Mouse (Mus musculus): ENCODE data around the gene Rpl14. TPM values are rescaled to one million over a fixed set of nuclear protein-coding genes. Genes with fewer than 3 reads are reported as not detected.
A peak's percentile ranks its signal among the peaks of the same experiment; 100 is the strongest.

Gene Rpl14
- polyA plus RNA-seq, 2 experiments, result 556 to 571 TPM

GRCm38 (mm10) chr9:120577133-120577651, 5.9 kb downstream of the Rpl14 start:
- under 1% methylated on average over 43 of the region's 43 CpGs for WGBS (ENCODE audit: insufficient replicate concordance)
- Histone ChIP-seq H3K27me3 (ENCODE audit: control insufficient read depth, insufficient read depth, low read length) (no peaks in the 10 kb centered on the region), H3K36me3 (replicated peaks; ENCODE audit: control insufficient read depth, insufficient read depth, low read depth) (peaks cover 35% of the 10 kb centered on the region)

GRCm38 (mm10) chr9:120577706-120578405, 6.6 kb downstream of the Rpl14 start:
- Histone ChIP-seq H3K4me2 (ENCODE audit: low read depth) (peak overlapping the region; percentile 94), H3K4me1 (replicated peaks; ENCODE audit: control insufficient read depth in 2 of 2, insufficient read depth in 2 of 2, low read length in 1 of 2) (peaks cover 14 to 29% of the 10 kb centered on the region in 2 experiments), H3K9ac (replicated peaks) (peak overlapping the region; percentile 89), H3K9me3 (ENCODE audit: control insufficient read depth, low read length) (no peaks in the 10 kb centered on the region), H3K27ac (peak overlapping the region; percentile 58), H3K4me3 (ENCODE audit: insufficient read depth in 1 of 2, low read depth in 2 of 2, low read length in 2 of 2) (peak overlapping the region; percentile 85 to 94), H3K36me3 (replicated peaks; ENCODE audit: control insufficient read depth, insufficient read depth, low read depth) (peaks cover 28% of the 10 kb centered on the region), H3K27me3 (ENCODE audit: control insufficient read depth, insufficient read depth, low read length) (no peaks in the 10 kb centered on the region)
- no peak for DNase-seq (ENCODE audit: low read depth in 3 of 3, low spot score in 3 of 3)
- TF ChIP-seq CTCF (IDR thresholded peaks at IDR 0.05; ENCODE audit: low read depth) (no peak), EP300 (IDR thresholded peaks at IDR 0.05; ENCODE audit: low read depth) (no peak)
- WGBS (ENCODE audit: insufficient replicate concordance), result 32% methylated on average over 12 of the region's 12 CpGs
- no peak for ATAC-seq (ENCODE audit: insufficient read depth)

More at GRCm38 (mm10) chr9:120577133-120577651, 5.9 kb downstream of the Rpl14 start:
- H3K4me2 ChIP-seq (ENCODE audit: low read depth), result peak overlapping the region; percentile 94
- peak overlapping the region; percentile 58 for H3K27ac ChIP-seq
- H3K4me1 ChIP-seq (replicated peaks; ENCODE audit: control insufficient read depth in 2 of 2, insufficient read depth in 2 of 2, low read length in 1 of 2), result peaks cover 16 to 28% of the 10 kb centered on the region in 2 experiments
- 0 out of 2 replicates have a peak, but pooled peaks have one; percentile 16 for TF ChIP-seq CTCF (IDR thresholded peaks at IDR 0.05; ENCODE audit: low read depth)
- TF ChIP-seq EP300 (IDR thresholded peaks at IDR 0.05; ENCODE audit: low read depth), result no peak
- H3K4me3 ChIP-seq (ENCODE audit: insufficient read depth in 1 of 2, low read depth in 2 of 2, low read length in 2 of 2), result peak overlapping the region; percentile 85 to 94
- peak; percentile 96 for ATAC-seq (ENCODE audit: insufficient read depth)
- H3K9ac ChIP-seq (replicated peaks), result peak overlapping the region; percentile 89
- H3K9me3 ChIP-seq (ENCODE audit: control insufficient read depth, low read length), result no peaks in the 10 kb centered on the region
- DNase-seq (ENCODE audit: low read depth in 3 of 3, low spot score in 3 of 3), result peak; percentile 93 to 95 (median 95)

GRCm38 (mm10) chr9:120578701-120579100, 7.5 kb downstream of the Rpl14 start:
- Histone ChIP-seq H3K36me3 (replicated peaks; ENCODE audit: control insufficient read depth, insufficient read depth, low read depth) (peaks cover 20% of the 10 kb centered on the region), H3K4me3 (ENCODE audit: insufficient read depth in 1 of 2, low read depth in 2 of 2, low read length in 2 of 2) (no peak overlapping the region), H3K27me3 (ENCODE audit: control insufficient read depth, insufficient read depth, low read length) (no peaks in the 10 kb centered on the region), H3K4me2 (ENCODE audit: low read depth) (no peak overlapping the region), H3K9ac (replicated peaks) (no peak overlapping the region), H3K9me3 (ENCODE audit: control insufficient read depth, low read length) (no peaks in the 10 kb centered on the region), H3K4me1 (replicated peaks; ENCODE audit: control insufficient read depth in 2 of 2, insufficient read depth in 2 of 2, low read length in 1 of 2) (peaks cover 11 to 32% of the 10 kb centered on the region in 2 experiments; a peak in 3 of 4 replicates), H3K27ac (no peak overlapping the region)
- TF ChIP-seq CTCF (IDR thresholded peaks at IDR 0.05; ENCODE audit: low read depth) (no peak), EP300 (IDR thresholded peaks at IDR 0.05; ENCODE audit: low read depth) (no peak)
- DNase-seq (ENCODE audit: low read depth in 3 of 3, low spot score in 3 of 3) (no peak), ATAC-seq (ENCODE audit: insufficient read depth) (no peak)
- 39% methylated on average over 6 of the region's 6 CpGs for WGBS (ENCODE audit: insufficient replicate concordance)

- WGBS (ENCODE audit: insufficient replicate concordance), result 64% methylated on average over 7 of the region's 7 CpGs
- Histone ChIP-seq H3K9me3 (ENCODE audit: control insufficient read depth, low read length) (no peaks in the 10 kb centered on the region), H3K4me2 (ENCODE audit: low read depth) (no peak overlapping the region), H3K9ac (replicated peaks) (no peak overlapping the region), H3K4me1 (replicated peaks; ENCODE audit: control insufficient read depth in 2 of 2, insufficient read depth in 2 of 2, low read length in 1 of 2) (peaks cover 11 to 32% of the 10 kb centered on the region in 2 experiments; a peak in 3 of 4 replicates), H3K27ac (no peak overlapping the region), H3K4me3 (ENCODE audit: insufficient read depth in 1 of 2, low read depth in 2 of 2, low read length in 2 of 2) (no peak overlapping the region), H3K27me3 (ENCODE audit: control insufficient read depth, insufficient read depth, low read length) (no peaks in the 10 kb centered on the region), H3K36me3 (replicated peaks; ENCODE audit: control insufficient read depth, insufficient read depth, low read depth) (peaks cover 9% of the 10 kb centered on the region)
- DNase-seq (ENCODE audit: low read depth in 3 of 3, low spot score in 3 of 3) (no peak), ATAC-seq (ENCODE audit: insufficient read depth) (no peak)
- TF ChIP-seq EP300 (IDR thresholded peaks at IDR 0.05; ENCODE audit: low read depth) (no peak), CTCF (IDR thresholded peaks at IDR 0.05; ENCODE audit: low read depth) (no peak)
Observed at GRCm38 (mm10) chr9:120579808-120580207, 8.6 kb downstream of the Rpl14 start.

GRCm38 (mm10) chr9:120581941-120582618, 10.8 kb downstream of the Rpl14 start:
- TF ChIP-seq EP300 (IDR thresholded peaks at IDR 0.05; ENCODE audit: low read depth), result no peak
- no peak for TF ChIP-seq CTCF (IDR thresholded peaks at IDR 0.05; ENCODE audit: low read depth)
- ATAC-seq (ENCODE audit: insufficient read depth), result peak; percentile 60; the same call in 1 of the 2 replicates
- H3K9ac ChIP-seq (replicated peaks), result no peak overlapping the region
- no peak overlapping the region for H3K27ac ChIP-seq
- WGBS (ENCODE audit: insufficient replicate concordance), result 19% methylated on average over 21 of the region's 21 CpGs
- no peaks in the 10 kb centered on the region for H3K27me3 ChIP-seq (ENCODE audit: control insufficient read depth, insufficient read depth, low read length)
- no peaks in the 10 kb centered on the region for H3K9me3 ChIP-seq (ENCODE audit: control insufficient read depth, low read length)
- H3K4me2 ChIP-seq (ENCODE audit: low read depth), result peak overlapping the region; percentile 65
- H3K4me1 ChIP-seq (replicated peaks; ENCODE audit: control insufficient read depth in 2 of 2, insufficient read depth in 2 of 2, low read length in 1 of 2), result peaks cover 11 to 24% of the 10 kb centered on the region in 2 experiments; a peak in 3 of 4 replicates
- no peaks in the 10 kb centered on the region for H3K36me3 ChIP-seq (replicated peaks; ENCODE audit: control insufficient read depth, insufficient read depth, low read depth)
- peak overlapping the region; percentile 31 to 53 for H3K4me3 ChIP-seq (ENCODE audit: insufficient read depth in 1 of 2, low read depth in 2 of 2, low read length in 2 of 2)
- no peak for DNase-seq (ENCODE audit: low read depth in 3 of 3, low spot score in 3 of 3)
